Mouse (Mus musculus) left cerebral cortex, postnatal 4 days (tissue): ENCODE results near the gene Cfap161. TPM values are rescaled to one million over a fixed set of nuclear protein-coding genes. Genes with fewer than 3 reads are reported as not detected.

ENCODE experiments used
- DNase-seq: peaks from one replicate; pipeline ENCODE4 v3.0.0-alpha.2; 2022
- intact Hi-C: fragments of 180-260 bp; cut with DNase I; formaldehyde crosslinking; loops from one replicate; pipeline ENCODE4 v1.15.1; 2025
- total RNA-seq, 2 experiments: library from RNA; stranded (reverse); gene quantifications; 2 replicates each; pipeline ENCODE4 v1.2.3; 2021

Gene Cfap161
- total RNA-seq, result 1 to 10 TPM; 1.0 to 1.1 TPM

GRCm38 (mm10) chr7:83794705-83795104 is at the start of gene Cfap161:
Gene Cfap161 (minus strand): TSS chr7:83794880.
- intact Hi-C loops, result loop anchor here (5.0 kb wide), 1 partner anchor 227 kb away; no protein-coding TSS in a partner anchor
- peak; percentile 90 for DNase-seq

DNA sequence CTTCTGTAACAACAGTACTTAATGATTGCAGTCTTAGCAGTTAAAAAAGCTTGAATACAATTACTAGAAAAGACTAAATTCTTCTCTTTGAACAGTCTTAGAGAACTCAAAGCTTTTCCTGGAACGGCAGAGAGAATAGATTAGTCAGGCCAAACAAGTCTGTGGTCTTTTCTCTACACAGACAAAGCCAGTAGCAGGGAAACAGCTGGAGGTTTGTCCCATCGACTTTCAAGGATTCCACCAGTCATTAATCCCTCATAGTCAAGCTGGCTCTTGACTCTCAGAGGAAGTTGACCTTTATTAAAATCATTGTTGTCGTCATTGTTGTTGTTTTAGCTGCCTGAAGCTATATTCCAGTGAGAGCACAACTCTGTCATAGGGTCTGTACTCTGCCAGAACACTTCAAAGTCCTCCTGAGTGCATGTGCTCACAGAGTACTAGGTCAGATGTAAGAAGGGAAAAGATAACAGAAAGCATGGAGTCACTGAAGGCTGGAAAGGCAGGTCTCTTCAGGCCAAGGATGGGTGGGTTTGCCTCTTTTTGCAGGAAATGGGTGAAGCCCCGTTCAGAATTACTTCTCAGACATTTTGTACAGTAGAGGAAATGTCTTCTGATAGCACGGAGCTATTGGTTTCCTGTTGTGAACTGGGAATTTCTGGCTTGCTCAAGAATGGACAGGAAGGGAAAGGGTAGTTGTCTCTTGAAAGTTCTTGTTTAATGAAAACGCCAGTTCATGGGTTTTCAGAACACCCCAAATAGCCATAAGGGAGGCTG is 48.0 kb upstream of the Cfap161 start:
- intact Hi-C loops, result no loop called here

DNA sequence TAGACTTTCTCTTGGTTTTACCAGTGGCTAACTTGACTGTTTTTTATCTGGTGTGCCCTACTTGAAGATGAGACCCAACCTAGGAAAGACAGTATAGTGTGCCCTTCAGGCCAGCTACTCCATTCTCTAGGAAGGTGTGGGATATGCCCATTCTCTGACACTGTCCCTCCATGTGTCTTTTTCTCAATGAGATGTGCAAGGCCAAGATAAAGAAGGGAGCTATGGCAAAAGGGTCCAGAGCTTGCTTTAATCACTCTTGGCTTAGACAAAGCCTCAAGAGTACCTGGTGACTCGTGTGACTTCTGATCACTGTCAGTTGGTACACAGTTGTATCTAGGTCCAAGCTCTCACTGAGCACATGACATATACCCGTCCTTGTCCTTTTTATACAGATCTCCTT is 45.4 kb upstream of the Cfap161 start:
- no peak for DNase-seq
- intact Hi-C loops, result no loop called here

More for the DNA sequence above, 48.0 kb upstream of the Cfap161 start:
- no peak for DNase-seq

DNA sequence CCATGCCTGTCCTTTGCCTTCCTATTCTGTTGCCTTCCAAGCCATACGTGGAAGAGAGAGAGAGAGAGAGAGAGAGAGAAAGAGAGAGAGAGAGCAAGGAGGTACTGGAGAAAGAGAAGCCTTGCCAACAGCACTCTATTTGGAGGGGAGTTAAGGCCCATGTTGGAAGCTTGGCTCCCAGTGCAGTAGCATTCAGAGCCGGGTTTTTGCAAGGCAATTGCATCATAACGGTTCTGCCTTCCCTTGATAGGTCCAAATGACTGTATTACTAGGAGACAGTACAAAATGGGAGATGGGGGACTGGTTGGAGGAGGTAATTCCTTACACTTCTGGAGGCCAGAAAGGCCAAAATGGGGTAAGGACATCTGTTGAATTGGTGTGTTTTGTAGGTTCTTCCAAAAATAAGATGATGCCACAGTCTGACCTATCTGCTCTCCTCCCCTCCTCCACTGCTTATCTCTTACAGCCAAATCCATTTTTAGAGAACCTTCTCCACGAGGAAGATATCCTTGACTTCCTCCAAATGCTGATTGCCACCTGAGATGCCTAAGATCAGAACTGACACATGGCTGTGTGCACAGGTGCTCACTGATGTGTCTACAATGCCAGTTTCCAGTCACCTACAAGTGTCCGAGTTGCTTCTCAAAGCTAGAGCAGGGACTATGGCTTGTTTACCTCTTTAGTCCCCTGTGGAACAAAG is 44.0 kb upstream of the Cfap161 start:
- intact Hi-C loops, result no loop called here
- no peak for DNase-seq

DNA sequence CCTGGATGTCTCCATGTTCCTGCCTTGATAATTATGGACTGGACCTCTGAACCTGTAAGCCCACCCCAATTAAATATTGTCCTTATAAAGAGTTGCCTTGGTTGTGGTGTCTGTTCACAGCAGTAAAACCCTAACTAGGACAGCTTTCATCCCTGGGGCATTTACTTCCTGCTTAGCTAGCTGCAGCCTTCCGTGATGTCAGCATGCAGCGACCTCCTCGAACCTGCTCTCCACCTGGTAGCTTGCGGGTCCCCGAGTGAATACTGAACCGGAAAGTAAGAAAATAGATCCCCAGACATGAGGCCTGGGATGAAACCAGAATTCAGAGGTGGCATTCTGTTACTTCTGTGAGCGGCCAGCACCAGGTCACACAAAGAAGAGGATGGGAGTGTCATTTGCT is 34.7 kb upstream of the Cfap161 start:
- DNase-seq, result no peak
- intact Hi-C loops, result no loop called here

GRCm38 (mm10) chr7:83827402-83828076 is 32.9 kb upstream of the Cfap161 start:
- no peak for DNase-seq
- intact Hi-C loops, result no loop called here

DNA sequence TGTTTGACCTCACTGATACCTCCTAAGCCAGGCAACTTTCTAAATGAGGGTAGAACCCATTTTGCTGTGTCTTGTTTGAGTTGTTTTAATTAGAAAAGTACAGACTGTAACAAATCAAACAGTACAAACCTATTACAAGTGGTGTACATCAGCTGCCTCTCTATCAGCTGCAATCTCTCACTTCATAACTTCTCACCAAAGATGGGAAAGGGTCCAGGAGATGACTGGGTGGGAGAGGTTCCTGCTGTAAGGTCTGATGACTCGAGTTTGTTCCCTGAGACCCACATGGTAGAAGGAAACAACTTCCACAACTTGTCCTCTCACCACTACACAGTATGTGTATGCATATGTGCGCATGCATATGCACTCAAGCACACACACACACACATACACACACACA is 32.1 kb upstream of the Cfap161 start:
- intact Hi-C loops, result no loop called here
- DNase-seq, result no peak

DNA sequence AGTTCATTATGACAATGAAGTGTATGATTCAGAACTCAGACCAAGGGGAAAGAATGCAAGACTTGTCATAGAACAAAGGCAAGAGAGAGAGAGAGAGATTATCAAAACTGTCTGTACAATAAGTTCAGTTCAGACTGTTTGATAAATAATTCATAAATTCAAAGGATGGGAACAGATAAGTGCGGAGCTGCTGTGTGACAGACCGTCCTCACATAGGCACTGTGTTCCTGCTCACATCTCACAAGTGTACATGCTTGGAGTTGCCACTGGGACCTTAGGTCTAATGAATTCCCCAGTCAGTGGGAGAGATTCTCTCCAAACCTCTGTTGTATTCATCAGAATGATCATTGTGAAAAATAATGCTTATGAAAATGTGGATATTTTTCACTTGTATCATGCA is 27.3 kb upstream of the Cfap161 start:
- DNase-seq, result no peak

DNA sequence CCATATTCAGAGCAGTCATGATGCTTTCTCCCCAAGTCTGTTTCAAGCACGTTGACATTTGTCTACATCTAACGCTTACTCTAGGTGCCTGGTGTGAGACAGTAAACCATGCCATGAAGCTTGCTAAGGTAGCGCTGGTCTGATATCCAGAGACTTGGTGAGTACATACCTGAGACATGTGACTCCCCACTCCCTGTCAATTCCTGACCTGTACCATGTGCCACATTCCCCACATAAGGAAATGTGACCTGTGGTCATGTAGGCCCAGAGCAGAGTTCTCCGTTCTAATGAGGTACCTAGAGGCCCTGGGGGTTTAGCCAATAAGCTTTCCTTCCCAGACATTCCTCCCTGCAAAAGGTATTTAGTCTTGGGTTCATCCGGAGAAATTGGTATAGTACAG is 22.2 kb upstream of the Cfap161 start:
- DNase-seq, result no peak
- intact Hi-C loops, result loop anchor here (10.0 kb wide), 1 partner anchor 68 kb away; the partner anchor contains the start of genes Mesd and Tlnrd1

More for the DNA sequence above, 27.3 kb upstream of the Cfap161 start:
- intact Hi-C loops, result no loop called here

DNA sequence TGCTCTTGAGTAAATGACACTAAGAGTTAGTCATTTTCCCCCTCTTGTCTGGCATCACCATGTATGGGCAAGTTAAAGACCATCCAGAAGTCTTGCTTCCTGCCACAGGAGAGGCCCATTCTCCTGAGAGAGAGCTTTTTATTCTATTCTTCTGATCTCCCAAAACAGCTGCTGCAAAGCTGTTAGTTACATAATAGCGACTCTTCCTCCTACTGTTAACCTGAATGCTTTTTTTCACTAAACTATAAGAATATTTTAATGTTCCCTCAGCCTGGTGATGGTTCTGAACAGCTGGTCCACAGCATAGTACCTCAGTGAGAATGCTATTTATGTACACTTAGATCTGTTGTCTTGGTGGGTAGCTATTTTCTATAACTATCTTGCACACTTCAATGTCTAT is 21.0 kb upstream of the Cfap161 start:
- DNase-seq, result no peak
- intact Hi-C loops, result loop anchor here (10.0 kb wide), 1 partner anchor 69 kb away; the partner anchor contains the start of genes Mesd and Tlnrd1

GRCm38 (mm10) chr7:83813993-83814392 is 19.3 kb upstream of the Cfap161 start:
- intact Hi-C loops, result loop anchor here (10.0 kb wide), 1 partner anchor 71 kb away; the partner anchor contains the start of genes Mesd and Tlnrd1
- DNase-seq, result no peak

DNA sequence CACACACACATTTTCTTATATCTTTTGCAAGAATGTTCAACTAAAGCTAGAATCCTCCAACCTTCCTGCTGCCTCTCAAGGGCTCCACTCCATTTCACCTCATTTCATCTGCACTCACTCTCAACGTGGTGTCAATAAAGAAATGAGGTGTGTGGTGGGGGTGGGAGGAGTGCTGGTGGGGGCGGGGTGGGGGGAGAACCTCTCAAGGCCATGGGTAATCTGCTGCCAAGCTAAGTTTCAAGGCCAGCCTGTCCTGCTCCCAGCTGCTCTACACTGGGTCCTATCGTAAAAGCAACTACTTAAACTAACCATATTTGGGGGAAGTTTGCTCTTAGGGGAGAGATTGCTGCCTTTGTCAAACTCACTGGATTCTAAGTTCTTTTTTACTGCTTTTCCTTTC is 18.8 kb upstream of the Cfap161 start:
- intact Hi-C loops, result loop anchor here (10.0 kb wide), 1 partner anchor 71 kb away; the partner anchor contains the start of genes Mesd and Tlnrd1
- no peak for DNase-seq

GRCm38 (mm10) chr7:83813016-83813415 is 18.3 kb upstream of the Cfap161 start:
- intact Hi-C loops, result loop anchor here (10.0 kb wide), 1 partner anchor 72 kb away; the partner anchor contains the start of genes Mesd and Tlnrd1

GRCm38 (mm10) chr7:83812581-83812980 is 17.9 kb upstream of the Cfap161 start:
- intact Hi-C loops, result loop anchor here (10.0 kb wide), 1 partner anchor 72 kb away; the partner anchor contains the start of genes Mesd and Tlnrd1
- DNase-seq, result no peak

More at GRCm38 (mm10) chr7:83813016-83813415, 18.3 kb upstream of the Cfap161 start:
- no peak for DNase-seq

- DNase-seq, result no peak
- intact Hi-C loops, result loop anchor here (10.0 kb wide), 1 partner anchor 73 kb away; the partner anchor contains the start of genes Mesd and Tlnrd1
Measured at GRCm38 (mm10) chr7:83811916-83812315, 17.2 kb upstream of the Cfap161 start.

- DNase-seq, result no peak
- intact Hi-C loops, result loop anchor here (10.0 kb wide), 1 partner anchor 73 kb away; the partner anchor contains the start of genes Mesd and Tlnrd1
Measured at GRCm38 (mm10) chr7:83811461-83811860, 16.8 kb upstream of the Cfap161 start.

DNA sequence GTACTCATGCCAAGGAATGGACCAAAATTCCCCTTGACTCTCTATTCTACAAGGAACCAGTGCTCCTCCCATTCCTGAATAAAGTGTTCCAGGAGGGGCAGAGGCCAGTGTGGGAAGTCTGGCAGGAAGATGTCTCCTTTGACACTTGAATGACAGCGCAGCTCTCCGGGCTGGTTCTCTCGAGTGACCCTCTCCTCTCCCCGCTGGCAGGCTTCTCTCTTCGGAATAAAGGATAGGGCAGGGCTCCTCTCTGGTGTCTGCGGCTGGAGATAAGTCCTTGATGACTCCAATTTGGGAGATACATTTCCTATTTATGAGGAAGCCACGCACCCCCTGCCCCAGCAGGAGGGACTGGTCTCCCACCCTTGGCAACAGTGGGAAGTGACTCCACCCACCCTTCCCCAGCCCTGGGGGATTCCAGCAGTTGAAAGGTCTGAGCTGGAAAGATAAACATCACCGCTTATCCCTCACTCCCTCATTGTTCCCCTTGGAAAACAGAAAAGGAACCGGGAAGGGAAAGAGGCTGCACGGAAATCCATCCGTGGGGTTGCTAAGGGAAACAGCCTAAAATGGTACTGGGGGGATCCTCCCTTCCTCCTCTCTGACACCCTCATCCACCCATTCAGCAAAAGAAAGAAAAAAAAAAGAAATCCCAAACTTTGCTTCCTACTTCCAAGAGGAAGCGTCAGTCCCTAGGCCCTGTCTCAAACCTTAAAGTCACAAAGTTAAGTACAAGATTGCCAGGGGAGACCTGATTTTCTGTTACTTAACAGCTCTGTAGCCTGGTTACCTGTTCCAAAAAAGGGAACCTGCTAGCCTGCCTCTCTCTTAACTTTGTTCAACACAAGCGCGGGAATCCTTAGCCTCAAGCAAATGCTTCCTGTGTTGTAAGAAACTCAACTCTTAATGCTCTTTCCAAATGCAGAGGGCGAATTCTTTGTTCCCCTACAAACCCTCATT is 15.7 kb upstream of the Cfap161 start:
- intact Hi-C loops, result loop anchor here (10.0 kb wide), 1 partner anchor 74 kb away; the partner anchor contains the start of genes Mesd and Tlnrd1
- DNase-seq, result peak; percentile 16

GRCm38 (mm10) chr7:83809715-83810114 is 15.0 kb upstream of the Cfap161 start:
- intact Hi-C loops, result loop anchor here (10.0 kb wide), 2 partner anchors 75 to 145 kb away; partner anchors contain the start of genes Mesd and Tlnrd1
- DNase-seq, result no peak

DNA sequence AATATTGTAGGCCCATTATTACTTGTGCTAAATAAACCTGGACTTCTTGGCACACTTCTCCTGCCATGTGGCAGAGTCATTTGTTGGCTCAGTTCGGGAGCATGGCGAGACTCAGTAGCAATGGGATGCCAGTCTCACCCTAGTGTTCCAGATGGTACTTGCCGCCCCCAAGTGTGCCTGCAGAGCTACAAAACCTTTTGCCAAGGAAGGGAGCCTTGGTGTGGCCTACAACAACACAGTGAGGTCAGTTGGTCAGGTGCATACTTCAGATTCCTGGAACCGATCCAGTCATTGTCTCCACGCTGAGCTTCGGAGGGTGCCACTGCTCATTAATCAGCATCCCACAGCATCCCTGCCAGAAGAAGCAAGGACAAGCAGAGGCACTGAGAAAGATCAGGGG is 14.4 kb upstream of the Cfap161 start:
- intact Hi-C loops, result loop anchor here (10.0 kb wide), 1 partner anchor 144 kb away; no protein-coding TSS in a partner anchor
- DNase-seq, result peak; percentile 82
